Mouse (Mus musculus): ENCODE measurements around the gene Erich3. TPM values are rescaled to one million over a fixed set of nuclear protein-coding genes. Genes with fewer than 3 reads are reported as not detected.
"Not testable (repeated sequence)": the region's sequence is repeated elsewhere in the genome, so short reads cannot be mapped to it uniquely, and the experiment has no call there.

Gene Erich3
- 0.58 and 0.68 TPM in 2 replicates for polyA plus RNA-seq (2016; fragmentation: Nextera tagmentation; extraction: Ambion mirVana)

GRCm38 (mm10) chr3:154663545-154663944 is at the start of gene Erich3:
Erich3 (plus strand) TSS chr3:154663859.
- Histone ChIP-seq H3K9me3 (no peaks in the 10 kb centered on the region), H3K27me3 (peaks cover 28% of the 10 kb centered on the region), H3K4me1 (peaks cover 17% of the 10 kb centered on the region), H3K4me3 (replicated peaks) (peak within 1 kb of the TSS; percentile 44), H3K4me2 (peak within 1 kb of the TSS; percentile 73), H3K27ac (peak within 1 kb of the TSS; percentile 76), H3K36me3 (replicated peaks) (no peaks in the 10 kb centered on the region), H3K9ac (peak within 1 kb of the TSS; percentile 60)
- WGBS, result 19% methylated on average over 7 of the region's 7 CpGs
- no peak for ATAC-seq (ENCODE audit: low FRiP score)

- Histone ChIP-seq H3K27me3 (no peaks in the 10 kb centered on the region), H3K27ac (no peak overlapping the region), H3K36me3 (replicated peaks) (peaks cover 8% of the 10 kb centered on the region), H3K4me2 (no peak overlapping the region), H3K9ac (no peak overlapping the region), H3K4me3 (replicated peaks) (no peak overlapping the region), H3K4me1 (no peaks in the 10 kb centered on the region), H3K9me3 (no peaks in the 10 kb centered on the region)
- WGBS, result 87% methylated on average over 8 of the region's 8 CpGs
- ATAC-seq (ENCODE audit: low FRiP score), result no peak
Observed at GRCm38 (mm10) chr3:154614771-154615170, 48.9 kb upstream of the Erich3 start.

GRCm38 (mm10) chr3:154615304-154615703 is 48.4 kb upstream of the Erich3 start:
- 69% methylated on average over 7 of the region's 7 CpGs for WGBS
- no peak overlapping the region for H3K27ac ChIP-seq
- no peaks in the 10 kb centered on the region for H3K9me3 ChIP-seq
- H3K4me1 ChIP-seq, result no peaks in the 10 kb centered on the region
- H3K9ac ChIP-seq, result no peak overlapping the region
- no peaks in the 10 kb centered on the region for H3K27me3 ChIP-seq
- ATAC-seq (ENCODE audit: low FRiP score), result no peak
- no peak overlapping the region for H3K4me3 ChIP-seq (replicated peaks)
- H3K4me2 ChIP-seq, result no peak overlapping the region
- H3K36me3 ChIP-seq (replicated peaks), result peaks cover 8% of the 10 kb centered on the region

- no peaks in the 10 kb centered on the region for H3K4me1 ChIP-seq
- 92% methylated on average over 4 of the region's 4 CpGs for whole genome bisulfite sequencing
- H3K9me3 ChIP-seq, result no peaks in the 10 kb centered on the region
- H3K4me2 ChIP-seq, result no peak overlapping the region
- no peaks in the 10 kb centered on the region for H3K27me3 ChIP-seq
- no peak overlapping the region for H3K27ac ChIP-seq
- H3K4me3 ChIP-seq (replicated peaks), result no peak overlapping the region
- H3K36me3 ChIP-seq (replicated peaks), result peaks cover 10% of the 10 kb centered on the region
- H3K9ac ChIP-seq, result no peak overlapping the region
- ATAC-seq (ENCODE audit: low FRiP score), result no peak
Observed at GRCm38 (mm10) chr3:154616106-154616505, 47.6 kb upstream of the Erich3 start.

- Histone ChIP-seq H3K4me1 (no peaks in the 10 kb centered on the region), H3K4me2 (no peak overlapping the region)
- peak; percentile 61; the same call in 1 of the 2 replicates for ATAC-seq (ENCODE audit: low FRiP score)
Observed at GRCm38 (mm10) chr3:154628284-154628683, 35.4 kb upstream of the Erich3 start.

GRCm38 (mm10) chr3:154631281-154631680 is 32.4 kb upstream of the Erich3 start:
- WGBS, result 79% methylated on average over 2 of the region's 2 CpGs

More at GRCm38 (mm10) chr3:154628284-154628683, 35.4 kb upstream of the Erich3 start:
- H3K4me3 ChIP-seq (replicated peaks), result no peak overlapping the region
- H3K9me3 ChIP-seq, result no peaks in the 10 kb centered on the region
- no peaks in the 10 kb centered on the region for H3K36me3 ChIP-seq (replicated peaks)
- no peak overlapping the region for H3K9ac ChIP-seq
- H3K27me3 ChIP-seq, result no peaks in the 10 kb centered on the region
- no peak overlapping the region for H3K27ac ChIP-seq

GRCm38 (mm10) chr3:154633091-154633490 is 30.6 kb upstream of the Erich3 start:
- ATAC-seq (ENCODE audit: low FRiP score), result no peak
- Histone ChIP-seq H3K4me2 (no peak overlapping the region), H3K4me3 (replicated peaks) (no peak overlapping the region), H3K9me3 (no peaks in the 10 kb centered on the region), H3K9ac (no peak overlapping the region), H3K36me3 (replicated peaks) (no peaks in the 10 kb centered on the region), H3K27ac (no peak overlapping the region), H3K4me1 (no peaks in the 10 kb centered on the region), H3K27me3 (no peaks in the 10 kb centered on the region)
- WGBS, result 72% methylated on average over 5 of the region's 5 CpGs

More at GRCm38 (mm10) chr3:154631281-154631680, 32.4 kb upstream of the Erich3 start:
- ATAC-seq (ENCODE audit: low FRiP score); H3K4me1 ChIP-seq; H3K9ac ChIP-seq; H3K27me3 ChIP-seq; H3K27ac ChIP-seq; H3K36me3 ChIP-seq (replicated peaks); H3K4me3 ChIP-seq (replicated peaks); H3K9me3 ChIP-seq; H3K4me2 ChIP-seq: not testable (repeated sequence)

GRCm38 (mm10) chr3:154646638-154647442 is 16.8 kb upstream of the Erich3 start:
- 0 out of 2 replicates have a peak overlapping the region, but pooled peaks have one; percentile 7 for H3K4me3 ChIP-seq (replicated peaks)

GRCm38 (mm10) chr3:154647443-154647780 is 16.2 kb upstream of the Erich3 start:
- peaks cover 11% of the 10 kb centered on the region; the same call in 1 of the 2 replicates for H3K4me1 ChIP-seq
- no peak overlapping the region for H3K27ac ChIP-seq

More at GRCm38 (mm10) chr3:154646638-154647442, 16.8 kb upstream of the Erich3 start:
- H3K36me3 ChIP-seq (replicated peaks), result no peaks in the 10 kb centered on the region
- H3K27ac ChIP-seq, result no peak overlapping the region
- H3K4me1 ChIP-seq, result peaks cover 11% of the 10 kb centered on the region; the same call in 1 of the 2 replicates
- 58% methylated on average over 29 of the region's 29 CpGs for WGBS
- peak overlapping the region; percentile 15 for H3K4me2 ChIP-seq
- no peak overlapping the region for H3K9ac ChIP-seq
- no peaks in the 10 kb centered on the region for H3K9me3 ChIP-seq
- 0 out of 2 replicates have a peak, but pooled peaks cover 4% of the 10 kb centered on the region for H3K27me3 ChIP-seq
- peak; percentile 74 for ATAC-seq (ENCODE audit: low FRiP score)

GRCm38 (mm10) chr3:154649411-154650285 is 14.0 kb upstream of the Erich3 start:
- Histone ChIP-seq H3K4me3 (replicated peaks) (no peak overlapping the region), H3K9ac (no peak overlapping the region), H3K4me1 (peaks cover 11% of the 10 kb centered on the region; the same call in 1 of the 2 replicates), H3K27ac (no peak overlapping the region), H3K9me3 (no peaks in the 10 kb centered on the region), H3K4me2 (no peak overlapping the region), H3K36me3 (replicated peaks) (no peaks in the 10 kb centered on the region), H3K27me3 (peaks cover 10% of the 10 kb centered on the region; the same call in 1 of the 2 replicates)
- ATAC-seq (ENCODE audit: low FRiP score), result no peak
- 65% methylated on average over 20 of the region's 20 CpGs for WGBS

More at GRCm38 (mm10) chr3:154647443-154647780, 16.2 kb upstream of the Erich3 start:
- Histone ChIP-seq H3K9me3 (no peaks in the 10 kb centered on the region), H3K27me3 (peaks cover 10% of the 10 kb centered on the region; the same call in 1 of the 2 replicates), H3K4me3 (replicated peaks) (no peak overlapping the region), H3K4me2 (peak overlapping the region; percentile 15), H3K36me3 (replicated peaks) (no peaks in the 10 kb centered on the region), H3K9ac (no peak overlapping the region)
- peak; percentile 20; the same call in 1 of the 2 replicates for ATAC-seq (ENCODE audit: low FRiP score)
- WGBS, result 64% methylated on average over 7 of the region's 7 CpGs

- H3K4me2 ChIP-seq, result no peak overlapping the region
- H3K27ac ChIP-seq, result no peak overlapping the region
- no peaks in the 10 kb centered on the region for H3K36me3 ChIP-seq (replicated peaks)
- H3K9ac ChIP-seq, result no peak overlapping the region
- 80% methylated on average over 10 of the region's 10 CpGs for WGBS
- peaks cover 10% of the 10 kb centered on the region; the same call in 1 of the 2 replicates for H3K27me3 ChIP-seq
- no peaks in the 10 kb centered on the region for H3K9me3 ChIP-seq
- H3K4me3 ChIP-seq (replicated peaks), result no peak overlapping the region
- no peak for ATAC-seq (ENCODE audit: low FRiP score)
- peaks cover 11% of the 10 kb centered on the region; the same call in 1 of the 2 replicates for H3K4me1 ChIP-seq
Observed at GRCm38 (mm10) chr3:154651192-154651821, 12.4 kb upstream of the Erich3 start.

Measured in forebrain, embryonic 12.5 days (tissue).